Mouse (Mus musculus) cerebellum, postnatal 36 days (tissue): ENCODE results near the gene Serpinb13.
A peak's percentile ranks its signal among the peaks of the same experiment; 100 is the strongest.
"Not testable (repeated sequence)": the region's sequence is repeated elsewhere in the genome, so short reads cannot be mapped to it uniquely, and the experiment has no call there.

Source experiments
- DNase-seq, 2 experiments: peaks; one replicate each; pipeline ENCODE4 v3.0.0; 2021 to 2022; ENCODE audit warnings: mixed read lengths in 2 of 2

Gene Serpinb13

DNA sequence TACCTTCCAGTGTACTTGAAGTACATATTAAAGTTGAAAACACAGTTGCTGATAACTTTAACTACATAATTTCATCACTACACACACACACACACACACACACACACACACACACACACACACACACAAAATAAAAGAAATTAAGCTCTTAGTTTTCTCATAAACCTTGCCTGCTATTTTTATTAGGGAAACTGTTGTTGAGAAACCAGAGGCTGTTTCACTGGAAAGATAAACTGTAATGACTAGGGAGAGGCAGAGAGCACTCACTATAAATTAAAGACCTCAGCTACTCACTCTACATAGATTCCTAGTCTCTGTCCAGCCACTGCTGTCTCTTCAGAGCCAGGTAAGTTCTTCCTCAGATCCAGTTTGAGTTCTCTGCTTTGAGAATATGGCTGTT is at the start of gene Serpinb13:
TSS of gene Serpinb13 (plus strand) at position 301 of the 400 bp plus-strand sequence.
- DNase-seq: no peak

DNA sequence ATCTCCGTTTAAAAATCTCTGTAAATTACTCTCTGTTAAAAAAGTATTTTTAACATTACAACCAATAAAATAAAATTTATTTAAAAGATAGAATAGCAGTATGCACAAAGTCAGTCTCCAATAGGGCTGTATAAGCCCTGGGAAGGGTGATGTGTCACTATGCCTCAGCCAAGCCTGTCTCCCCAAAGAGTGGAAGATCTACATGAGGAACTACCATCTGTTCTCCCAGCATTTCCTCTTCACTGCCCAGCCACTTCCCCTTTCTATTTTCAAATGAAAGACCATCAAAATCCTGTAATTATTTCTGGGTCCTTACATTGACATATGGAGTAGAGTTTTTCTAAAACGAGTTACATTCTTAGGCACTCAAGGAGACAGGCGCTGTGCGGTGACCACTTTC is 48.8 kb upstream of the Serpinb13 start:
- no peak for DNase-seq

DNA sequence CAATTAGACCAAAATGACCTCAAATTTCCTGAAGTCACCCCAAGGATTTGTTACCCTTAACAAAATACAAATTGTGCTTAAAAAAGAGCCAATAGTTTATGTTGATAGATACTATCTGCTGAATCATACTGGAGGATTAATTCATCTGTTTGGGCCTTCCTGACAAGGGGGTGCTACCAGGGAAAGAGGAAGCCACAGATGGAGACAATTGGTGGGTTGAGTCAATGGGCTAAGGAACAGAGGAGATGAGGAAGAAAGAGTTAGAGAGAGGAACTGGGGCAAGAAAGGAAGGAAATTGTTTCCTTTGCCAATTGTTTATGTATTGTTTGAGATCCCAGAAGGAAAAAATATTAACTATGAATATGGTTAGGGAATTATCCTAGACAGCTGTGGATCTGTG is 47.1 kb upstream of the Serpinb13 start:
- no peak for DNase-seq

DNA sequence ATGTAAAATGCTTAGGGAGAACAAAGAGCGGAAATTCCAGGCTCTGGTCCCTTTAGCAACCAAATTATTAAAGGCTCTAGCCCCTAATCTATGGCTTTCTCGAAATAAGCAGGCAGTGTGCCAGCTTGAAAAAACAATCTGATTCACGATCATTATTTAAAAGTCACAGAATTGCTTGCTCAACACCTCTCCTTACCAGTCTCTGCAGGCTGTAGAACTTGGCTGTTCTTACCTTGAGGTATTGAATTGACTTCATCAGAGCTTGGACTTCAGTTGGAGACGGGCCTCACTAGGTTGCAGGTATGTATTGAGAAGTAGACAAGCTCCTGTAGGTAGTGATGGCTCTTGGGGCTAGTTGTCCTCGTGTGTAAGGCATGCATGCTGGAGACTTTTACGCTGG is 46.5 kb upstream of the Serpinb13 start, which contains the start of gene Serpinb12:
TSS of gene Serpinb12 (plus strand) at position 185 of the 400 bp plus-strand sequence.
- DNase-seq: no peak

DNA sequence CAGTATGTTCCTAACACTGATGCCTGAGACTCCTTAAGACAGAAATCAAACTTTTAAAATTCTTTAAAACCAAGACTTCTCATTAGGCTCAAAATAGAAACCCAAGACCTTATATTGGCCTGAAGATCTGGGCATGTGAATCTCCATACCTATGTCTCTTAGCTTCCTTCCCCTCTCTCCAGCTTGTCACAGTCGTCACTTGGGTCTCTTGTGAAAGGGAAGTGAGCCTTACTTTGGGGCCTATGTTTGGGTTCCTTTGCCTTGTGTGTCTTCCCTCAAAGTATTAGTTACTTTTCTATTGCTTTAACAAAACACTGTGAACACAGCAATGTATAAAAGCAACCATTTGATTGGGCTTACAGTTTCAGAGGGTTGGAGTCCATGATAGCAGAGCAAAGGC is 33.6 kb upstream of the Serpinb13 start:
- no peak for DNase-seq

DNA sequence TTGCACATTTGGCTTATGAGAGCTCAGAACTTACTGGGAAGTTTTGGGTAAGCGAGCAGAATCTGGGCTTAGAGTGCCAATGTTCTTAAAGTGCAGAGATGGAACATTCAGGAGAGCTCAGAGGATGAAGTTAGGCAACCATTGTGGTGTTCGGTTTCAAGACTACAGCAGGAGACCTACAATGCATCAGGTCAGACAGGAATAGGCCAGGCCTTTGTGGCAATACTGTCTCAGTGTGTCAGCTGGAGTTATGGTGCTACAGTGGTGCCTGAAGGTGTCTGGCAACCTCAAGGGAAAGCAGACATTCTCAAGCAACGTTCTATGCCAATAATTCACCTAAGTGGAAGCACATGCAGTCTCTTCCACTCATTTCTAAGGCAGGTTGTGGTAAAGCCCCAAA is 20.8 kb upstream of the Serpinb13 start:
- DNase-seq: no peak

DNA sequence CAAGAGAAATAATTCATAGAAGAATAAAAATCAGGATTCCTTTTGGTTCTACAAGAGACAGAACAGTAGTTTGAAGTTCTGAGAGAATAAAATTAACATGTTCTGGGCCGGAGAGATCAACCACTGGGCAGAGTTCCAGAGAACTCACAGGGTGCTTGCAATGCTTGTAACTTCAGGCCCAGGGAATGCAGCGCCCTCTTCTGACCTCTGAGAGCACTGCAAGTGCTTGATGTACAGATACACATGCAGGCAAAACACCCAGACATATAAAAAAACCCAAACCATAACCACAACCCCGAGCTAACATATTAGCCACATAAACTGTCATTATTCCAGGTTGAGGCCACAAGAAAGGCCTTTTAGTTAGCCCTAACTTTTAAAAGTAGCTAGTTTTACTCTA is 19.8 kb upstream of the Serpinb13 start:
- DNase-seq: no peak

DNA sequence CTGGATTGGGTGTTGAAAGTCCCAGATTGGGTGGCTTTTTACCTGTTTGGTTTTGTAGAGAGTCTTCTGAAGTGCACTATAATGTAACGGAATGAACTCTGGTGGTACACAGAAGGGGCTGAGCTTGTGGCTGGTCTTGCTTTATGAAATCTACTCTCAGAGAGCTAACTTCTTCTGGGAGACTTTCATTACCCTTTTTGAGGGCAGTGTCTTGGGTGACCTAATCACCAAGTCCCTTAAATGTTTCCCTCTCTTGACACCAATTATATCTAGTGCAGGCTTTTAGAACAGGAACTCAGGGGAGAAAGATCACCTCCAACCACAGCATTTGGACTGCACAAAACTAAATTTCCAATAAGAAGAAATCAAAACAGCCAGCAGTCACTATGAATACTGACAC is 2.3 kb downstream of the Serpinb13 start:
- no peak for DNase-seq

DNA sequence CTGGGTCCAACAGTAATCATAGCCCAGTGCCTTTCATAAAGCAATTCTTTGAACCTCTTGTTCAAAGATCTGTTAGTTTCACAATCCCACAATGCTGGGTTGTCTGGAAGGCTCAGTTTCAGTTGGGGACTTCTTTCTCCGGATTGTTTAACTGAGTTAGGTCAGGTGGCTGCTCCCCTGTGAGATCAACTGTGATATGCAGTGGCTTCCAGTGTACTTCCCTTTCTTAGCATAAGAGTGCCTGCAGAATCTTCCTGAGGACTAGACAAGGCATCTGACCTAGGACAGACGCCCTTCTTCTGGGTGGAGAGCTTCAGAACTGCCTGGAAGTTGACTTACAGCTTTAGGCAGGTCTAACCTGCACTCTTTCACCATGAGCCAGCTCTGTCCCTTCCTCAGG is 3.1 kb downstream of the Serpinb13 start:
- DNase-seq: no peak

DNA sequence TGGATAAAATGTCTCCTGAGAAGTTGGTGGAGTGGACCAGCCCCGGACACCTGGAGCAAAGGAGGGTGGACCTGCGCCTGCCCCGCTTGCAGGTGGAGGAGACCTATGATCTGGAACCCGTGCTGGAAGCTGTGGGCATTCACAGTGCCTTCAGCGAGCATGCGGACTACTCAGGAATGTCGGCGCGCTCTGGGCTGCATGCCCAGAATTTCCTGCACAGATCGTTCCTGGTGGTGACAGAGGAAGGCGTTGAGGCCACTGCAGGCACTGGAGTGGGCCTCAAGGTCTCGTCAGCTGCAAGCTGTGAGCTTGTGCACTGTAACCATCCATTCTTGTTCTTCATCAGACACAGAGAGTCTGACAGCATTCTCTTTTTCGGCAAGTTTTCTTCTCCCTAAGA is 19.6 kb downstream of the Serpinb13 start:
- DNase-seq: peak; percentile 4 to 5

DNA sequence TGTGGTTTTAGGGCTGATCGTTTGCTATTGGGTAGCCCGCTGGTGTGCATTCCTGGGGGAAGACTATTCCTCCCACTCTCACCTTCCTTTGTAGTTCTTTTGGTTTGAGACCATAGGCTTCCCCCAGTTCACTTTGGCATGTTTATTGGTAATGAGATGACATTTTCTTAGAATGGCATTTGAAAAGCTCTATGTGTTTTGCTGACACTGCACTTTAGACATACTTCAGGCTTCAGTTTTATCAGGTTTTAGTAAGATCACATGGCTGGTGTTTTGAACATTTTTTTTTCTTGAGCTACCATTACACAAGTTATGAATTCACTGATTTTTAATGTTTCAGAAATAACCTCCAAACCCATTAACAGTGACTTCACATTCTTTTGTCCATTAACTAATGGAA is 21.0 kb downstream of the Serpinb13 start:
- no peak for DNase-seq

DNA sequence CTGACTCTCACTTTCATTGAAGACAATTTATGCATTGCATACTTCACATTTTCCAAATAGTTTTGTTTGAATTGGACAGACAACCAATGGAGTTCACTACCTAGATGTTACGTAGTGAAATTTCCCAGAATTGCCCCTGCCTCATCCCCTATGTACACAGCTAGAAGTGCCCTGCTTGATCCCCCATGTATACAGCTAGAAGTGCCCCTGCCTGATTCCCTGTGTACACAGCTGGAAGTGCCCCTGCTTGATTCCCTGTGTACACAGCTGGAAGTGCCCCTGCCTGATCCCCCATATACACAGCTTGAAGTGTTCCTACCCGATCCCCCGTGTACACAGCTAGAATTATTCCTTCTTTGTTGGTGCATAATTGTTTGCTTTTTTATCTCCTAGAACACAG is 25.5 kb downstream of the Serpinb13 start:
- DNase-seq: no peak

DNA sequence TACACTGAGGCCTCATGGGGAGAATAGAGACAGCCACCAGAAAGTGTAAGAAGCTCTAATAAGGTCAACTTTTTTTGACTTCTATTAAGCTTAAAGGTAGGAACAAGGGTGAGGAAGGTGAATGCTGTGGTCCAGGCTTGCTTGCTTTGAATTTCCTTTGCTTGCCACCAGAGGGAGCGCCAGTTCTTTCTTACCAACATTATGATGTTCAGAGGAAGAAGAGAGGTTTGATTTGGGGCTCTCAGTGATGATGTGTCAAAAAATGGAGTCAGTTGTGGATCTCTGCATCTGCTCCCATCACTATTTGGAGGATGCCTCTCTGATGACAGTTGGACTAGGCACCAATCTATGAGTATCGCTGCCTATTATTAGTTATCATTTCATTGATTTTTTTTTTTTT is 33.7 kb downstream of the Serpinb13 start:
- DNase-seq: peak; percentile 3 to 12

DNA sequence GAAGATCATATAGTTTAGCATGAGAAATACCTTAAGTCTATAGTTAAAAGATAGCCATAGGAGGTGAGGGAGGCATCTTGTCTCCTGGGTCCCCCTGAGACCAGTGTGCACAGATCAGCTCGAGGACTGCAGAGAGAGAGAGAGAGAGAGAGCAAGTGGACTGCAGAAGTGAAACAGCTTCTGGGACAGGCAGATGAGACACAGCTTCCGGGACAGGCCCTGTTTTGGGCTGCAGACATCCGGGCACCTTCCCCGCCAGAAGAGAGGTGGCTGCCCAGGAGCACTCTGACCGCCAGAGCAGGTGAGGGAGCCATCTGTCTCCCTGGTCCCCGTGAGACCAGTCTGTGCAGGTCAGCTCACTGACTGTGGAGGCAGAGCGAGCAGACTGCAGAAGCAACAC is 34.4 kb downstream of the Serpinb13 start:
- no peak for DNase-seq

DNA sequence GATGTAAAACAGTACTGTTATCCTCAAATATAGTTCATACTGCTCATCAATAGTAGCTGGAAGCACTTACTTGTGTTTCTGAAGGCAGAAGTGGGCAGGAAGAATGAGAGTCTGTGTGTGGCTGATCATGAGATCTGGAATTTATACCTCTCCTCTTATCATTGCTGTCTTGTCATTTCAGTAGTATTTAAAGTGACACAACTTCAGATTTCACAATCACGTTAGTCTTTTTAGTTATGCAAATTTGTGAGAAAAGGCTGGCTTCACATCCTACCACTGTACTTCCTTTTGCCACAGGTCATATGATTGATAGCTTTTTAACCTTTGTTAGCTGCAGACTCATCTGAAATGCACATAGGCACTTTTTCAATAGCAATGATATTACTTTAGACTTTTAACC is 45.1 kb downstream of the Serpinb13 start:
- no peak for DNase-seq

DNA sequence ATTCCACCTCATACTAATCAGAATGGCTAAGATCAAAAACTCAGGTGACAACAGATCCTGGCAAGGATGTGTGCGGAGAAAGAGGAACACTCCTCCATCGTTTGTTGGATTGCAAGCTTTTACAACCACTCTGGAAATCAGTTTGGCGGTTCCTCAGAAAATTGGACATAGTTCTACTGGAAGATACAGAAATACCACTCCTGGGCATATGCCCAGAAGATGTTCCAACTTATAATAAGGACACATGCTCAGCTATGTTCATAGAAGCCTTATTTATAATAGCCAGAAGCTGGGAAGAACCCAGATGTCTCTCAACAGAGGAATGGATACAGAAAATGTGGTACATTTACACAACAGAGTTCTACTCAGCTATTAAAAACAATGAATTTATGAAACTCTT is 53.5 kb downstream of the Serpinb13 start:
- DNase-seq: not testable (repeated sequence)
